Mouse (Mus musculus): Measurements from ENCODE around the gene H2afv.
A peak's percentile ranks its signal among the peaks of the same experiment; 100 is the strongest.
"Not testable (repeated sequence)": the region's sequence is repeated elsewhere in the genome, so short reads cannot be mapped to it uniquely, and the experiment has no call there.

H2afv gene

DNA sequence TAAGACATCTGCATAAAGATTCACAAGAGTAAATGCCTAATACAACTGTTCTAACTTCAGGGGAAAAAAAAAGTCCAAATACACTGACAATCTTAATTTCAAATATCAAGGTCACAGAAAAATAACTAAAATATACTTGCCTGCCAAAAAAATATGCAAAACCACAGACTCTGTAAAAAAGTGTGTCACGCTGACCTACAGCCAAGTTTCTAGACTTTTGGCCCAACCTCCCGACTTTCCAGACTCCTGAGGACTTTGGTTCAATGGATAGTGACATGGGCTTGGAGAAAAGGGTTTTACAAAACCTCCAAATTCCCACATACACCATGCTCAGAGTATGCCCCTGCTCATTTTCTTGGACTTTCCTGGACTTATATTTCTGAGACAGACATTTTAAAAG, 24.3 kb upstream of the H2afv start:
- no peak for DNase-seq

GRCm38 (mm10) chr11:6465122-6465521, 20.9 kb upstream of the H2afv start:
- DNase-seq = peak; percentile 85

DNA sequence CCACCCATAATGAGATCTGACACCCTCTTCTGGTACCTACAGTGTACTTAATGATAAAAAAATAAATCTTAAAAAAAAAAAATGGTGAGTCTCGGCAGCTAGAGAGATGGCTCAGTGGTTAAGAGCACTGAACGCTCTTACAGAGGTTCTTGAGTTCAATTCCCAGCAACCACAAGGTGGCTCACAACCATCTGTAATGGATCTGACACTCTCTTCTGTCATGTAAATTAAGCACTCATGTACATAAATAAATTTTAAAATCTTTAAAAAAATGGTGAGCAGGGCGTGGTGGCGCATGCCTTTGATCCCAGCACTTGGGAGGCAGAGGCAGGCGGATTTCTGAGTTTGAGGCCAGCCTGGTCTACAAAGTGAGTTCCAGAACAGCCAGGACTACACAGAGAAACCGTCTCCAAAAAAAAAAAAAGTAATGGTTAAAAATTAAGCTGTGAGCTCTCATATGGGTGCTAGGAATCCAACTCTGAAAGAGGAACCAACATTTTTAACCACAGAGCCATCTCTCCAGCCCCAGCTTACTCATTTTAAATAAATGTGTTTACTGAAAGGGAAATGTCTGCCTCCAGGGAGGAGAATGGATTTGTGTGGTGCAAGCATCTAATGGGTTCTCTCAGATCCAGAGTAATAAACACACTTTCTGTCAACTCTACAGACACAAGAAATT, 19.1 kb upstream of the H2afv start:
- DNase-seq = no peak

DNA sequence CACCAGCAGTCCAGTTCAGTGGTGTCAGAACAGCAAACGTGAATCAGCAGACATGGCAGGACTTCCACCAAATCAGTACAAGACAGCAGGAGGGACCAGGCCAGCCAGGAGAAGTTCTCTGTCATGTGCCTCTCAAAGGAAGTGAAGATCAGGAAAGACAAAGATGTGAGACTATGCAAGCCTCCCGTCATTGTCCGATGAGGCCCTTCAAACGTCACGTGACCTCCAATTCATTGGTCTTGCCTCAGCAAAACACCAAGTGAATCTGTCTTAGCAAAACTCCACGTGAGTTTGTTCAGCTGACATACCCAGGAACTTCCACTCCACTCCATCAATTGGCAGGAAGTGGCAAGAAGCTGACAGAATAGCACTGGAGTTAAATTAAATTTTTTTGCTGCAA, 11.8 kb upstream of the H2afv start:
- no peak for DNase-seq

GRCm38 (mm10) chr11:6448155-6448554, 3.9 kb upstream of the H2afv start:
- not testable (repeated sequence) for DNase-seq

DNA sequence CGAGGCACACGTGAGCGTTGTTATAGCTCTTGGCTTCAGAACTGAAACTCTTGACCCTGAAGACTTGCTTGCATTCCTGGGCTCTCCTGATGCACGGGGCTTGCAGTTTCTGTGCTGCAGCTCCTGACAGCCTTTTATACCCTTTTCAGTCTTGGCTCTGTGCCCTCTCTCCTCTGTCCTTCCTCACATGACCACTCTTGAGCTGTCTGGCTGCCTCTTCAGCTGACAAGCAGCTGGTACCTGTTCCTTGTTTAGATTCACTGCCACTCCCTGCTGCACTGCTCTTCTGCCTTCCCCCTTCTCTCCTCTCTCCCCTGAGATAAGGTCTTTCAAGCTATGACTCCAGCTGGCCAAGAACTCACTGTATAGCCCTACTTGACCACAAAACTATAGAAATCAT, 3.2 kb upstream of the H2afv start:
- DNase-seq = no peak

DNA sequence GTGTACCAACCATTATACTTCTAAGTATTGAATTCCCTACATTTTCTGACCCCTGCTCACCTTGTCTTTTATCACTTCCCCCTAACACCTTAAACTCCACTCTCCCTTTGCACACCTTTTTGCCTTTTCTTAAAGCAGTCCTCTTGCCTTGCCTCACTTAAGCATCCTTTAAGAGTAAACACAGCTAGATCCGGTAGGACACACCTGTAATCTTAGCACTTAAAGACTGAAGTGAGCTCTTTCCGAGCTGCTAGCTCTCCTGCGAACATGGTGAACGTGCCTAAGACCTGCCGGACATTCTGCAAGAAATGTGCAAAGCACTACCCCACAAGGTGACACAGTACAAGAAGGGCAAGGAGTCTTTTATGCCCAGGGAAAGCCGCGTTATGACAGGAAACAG, 1.7 kb upstream of the H2afv start:
- DNase-seq = no peak

DNA sequence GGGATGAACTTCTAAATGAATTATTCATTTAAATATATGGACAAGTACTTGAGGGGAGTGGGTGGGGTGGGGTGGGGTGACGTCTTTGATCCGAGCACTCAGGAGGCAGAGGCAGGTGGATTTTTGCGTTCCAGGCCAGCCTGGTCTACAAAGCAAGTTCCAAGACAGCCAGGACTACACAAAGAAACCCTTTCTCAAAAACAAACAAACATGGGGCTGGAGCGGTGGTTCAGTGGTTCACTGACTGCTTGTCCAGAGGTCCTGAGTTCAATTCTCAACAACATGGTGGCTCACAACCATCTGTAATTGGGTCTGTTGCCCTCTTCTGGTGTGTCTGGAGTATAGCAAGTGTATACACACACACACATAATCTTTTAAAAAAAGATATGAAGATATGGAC, 1.2 kb upstream of the H2afv start:
- no peak for DNase-seq

DNA sequence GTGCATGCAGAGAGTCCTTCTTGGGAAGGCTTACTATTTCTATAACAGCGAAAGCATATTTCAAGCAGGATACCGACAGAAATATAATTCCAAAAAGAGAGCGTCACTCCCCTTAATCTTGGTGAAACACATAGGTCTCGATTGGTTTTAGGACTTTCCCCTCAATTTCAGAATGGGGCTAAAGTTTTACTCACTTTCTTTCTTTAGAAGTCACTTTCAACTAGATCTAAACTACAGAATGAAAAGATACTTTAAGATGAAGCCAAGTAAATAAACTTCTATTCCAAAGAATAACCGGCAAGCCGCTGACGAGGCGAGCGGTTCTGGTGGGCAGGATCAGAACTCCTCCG, 541 bp downstream of the H2afv start:
- DNase-seq = no peak

- no peak for DNase-seq
Observed at GRCm38 (mm10) chr11:6443102-6443501, 1.1 kb downstream of the H2afv start.

DNA sequence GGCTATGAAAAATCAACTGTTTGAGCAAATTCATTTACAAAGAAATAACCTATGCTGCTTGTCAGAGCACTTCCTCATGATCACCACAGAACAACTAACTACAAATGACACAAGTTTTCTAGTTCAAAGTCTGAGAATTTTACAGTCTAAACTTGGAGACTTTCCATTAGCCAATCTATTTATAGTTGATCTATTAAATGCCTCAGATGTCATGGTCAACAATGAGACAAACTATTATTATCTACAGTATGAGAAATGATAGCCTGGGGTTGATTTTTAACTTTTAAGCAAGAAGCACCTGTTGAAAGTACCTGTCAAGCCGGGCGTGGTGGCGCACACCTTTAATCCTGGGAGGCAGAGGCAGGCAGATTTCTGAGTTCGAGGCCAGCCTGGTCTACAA, 1.7 kb downstream of the H2afv start:
- no peak for DNase-seq

- no peak for DNase-seq
Observed at GRCm38 (mm10) chr11:6440171-6440570, 4.1 kb downstream of the H2afv start.

- DNase-seq = no peak
Observed at GRCm38 (mm10) chr11:6437667-6438066, 6.6 kb downstream of the H2afv start.

- peak; percentile 62 for DNase-seq
Observed at GRCm38 (mm10) chr11:6436442-6436841, 7.8 kb downstream of the H2afv start.

- DNase-seq = no peak
Observed at GRCm38 (mm10) chr11:6430186-6430585, 14.1 kb downstream of the H2afv start.

- DNase-seq = no peak
Observed at GRCm38 (mm10) chr11:6420722-6421350, 23.4 kb downstream of the H2afv start.

DNA sequence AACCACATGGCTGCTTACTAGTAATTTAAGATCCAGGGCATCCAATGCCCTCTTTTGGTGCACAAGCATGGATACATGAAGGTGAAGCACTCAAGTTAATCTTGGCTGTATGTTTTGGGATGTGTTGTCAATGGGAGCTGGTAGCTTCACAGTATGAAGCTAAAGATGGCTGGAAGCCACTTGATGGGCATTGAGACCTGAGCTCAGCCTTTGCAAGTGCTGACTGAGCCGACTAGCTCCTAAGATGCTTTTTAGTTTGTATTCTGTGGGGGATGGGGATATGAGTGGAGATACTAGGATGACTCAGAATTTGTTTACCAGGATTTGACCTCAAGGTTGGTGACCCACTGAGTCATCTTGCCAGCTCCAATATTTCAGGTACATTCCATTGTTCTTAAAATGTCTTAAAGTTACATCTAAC, 23.9 kb downstream of the H2afv start:
- DNase-seq = no peak

GRCm38 (mm10) chr11:6419156-6419555, 25.1 kb downstream of the H2afv start:
- not testable (repeated sequence) for DNase-seq

- DNase-seq = no peak
Observed at GRCm38 (mm10) chr11:6418751-6419150, 25.5 kb downstream of the H2afv start.

DNA sequence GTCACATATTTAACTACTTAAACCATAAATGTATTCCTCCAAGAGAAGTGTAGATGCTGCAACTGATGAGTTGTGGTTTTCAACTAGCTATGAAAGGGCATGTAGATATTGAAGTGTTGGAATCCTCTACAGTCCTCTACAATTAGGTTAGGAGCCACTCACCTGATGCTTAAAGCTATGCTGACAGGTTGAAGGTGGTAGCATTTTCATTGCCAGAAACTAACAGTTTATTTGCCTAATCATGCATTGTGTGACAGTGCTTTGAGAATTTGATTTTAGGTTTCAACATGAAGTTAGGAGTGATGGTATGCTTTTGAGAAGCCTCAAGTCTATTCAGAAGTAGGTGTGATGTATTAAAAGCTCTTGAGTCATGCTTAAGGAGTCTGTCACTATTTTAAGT, 26.8 kb downstream of the H2afv start:
- DNase-seq = no peak

DNA sequence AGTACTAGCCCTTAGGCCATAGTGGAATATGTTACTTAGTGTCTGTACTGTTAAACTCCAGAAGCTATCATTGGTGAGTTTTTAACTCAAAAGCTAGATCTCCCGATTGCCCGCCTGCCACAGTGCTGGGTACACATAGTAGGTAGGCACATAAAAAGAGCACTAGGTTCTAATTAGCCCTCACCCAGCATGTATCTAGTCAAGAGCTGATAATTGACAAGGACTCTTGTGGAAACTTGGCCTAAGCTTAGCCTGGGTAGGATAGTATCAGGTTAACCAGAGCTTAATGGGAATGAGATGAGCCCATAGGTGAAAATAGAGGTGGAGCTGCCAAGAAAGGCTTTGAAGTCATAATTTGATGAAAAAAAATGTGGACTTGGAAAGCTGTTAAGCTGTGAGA, 27.2 kb downstream of the H2afv start:
- DNase-seq = no peak

DNA sequence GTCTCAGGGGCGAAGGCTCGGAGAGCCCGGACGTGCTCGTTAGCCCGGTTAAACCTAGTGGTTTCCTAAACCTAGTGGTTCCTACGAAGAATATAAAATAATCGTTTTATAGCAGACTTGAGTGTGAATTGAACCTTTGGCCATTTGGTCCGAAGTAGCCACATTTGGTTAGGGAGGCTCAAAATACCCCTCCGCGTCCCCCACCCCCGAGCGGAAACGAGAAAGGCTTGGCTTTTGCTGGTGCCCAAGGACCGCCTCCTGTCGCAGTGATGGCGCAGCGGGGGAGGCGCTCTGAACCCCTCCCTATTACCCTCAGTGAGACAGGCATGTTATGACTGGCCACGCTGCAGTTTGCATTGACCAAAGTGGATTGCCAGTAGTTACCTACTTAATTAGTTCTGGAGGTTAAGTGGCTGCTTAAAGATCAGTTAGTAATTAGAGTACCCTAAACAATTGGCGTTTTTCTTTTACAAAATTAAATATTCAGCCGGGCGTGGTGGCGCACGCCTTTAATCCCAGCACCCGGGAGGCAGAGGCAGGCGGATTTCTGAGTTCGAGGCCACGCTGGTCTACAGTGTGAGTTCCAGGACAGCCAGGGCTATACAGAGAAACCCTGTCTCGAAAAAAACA, 27.7 kb downstream of the H2afv start:
- DNase-seq = peak; percentile 83

GRCm38 (mm10) chr11:6415551-6416404, 28.5 kb downstream of the H2afv start:
- DNase-seq = peak; percentile 96

Data from embryo, embryonic 11 days (tissue).